Mouse (Mus musculus) cortical plate, adult 2 months (tissue): ENCODE data around the gene Dph3.

Experiments used
- CTCF ChIP-seq: fragments of 200-500 bp; IDR thresholded peaks from 2 replicates; pipeline ENCODE4 v1.5.1; 2011; ENCODE audit warnings: mild to moderate bottlenecking, control low read depth, low read length; ENCODE audit not compliant: insufficient read depth; ENCODE audit errors: extremely low read depth
- POLR2A ChIP-seq: fragments of 200-500 bp; IDR thresholded peaks from 2 replicates; pipeline ENCODE4 v1.6.1; 2011; ENCODE audit warnings: mild to moderate bottlenecking, low read length, control low read depth; ENCODE audit not compliant: insufficient read depth; ENCODE audit errors: extremely low read depth

DNA sequence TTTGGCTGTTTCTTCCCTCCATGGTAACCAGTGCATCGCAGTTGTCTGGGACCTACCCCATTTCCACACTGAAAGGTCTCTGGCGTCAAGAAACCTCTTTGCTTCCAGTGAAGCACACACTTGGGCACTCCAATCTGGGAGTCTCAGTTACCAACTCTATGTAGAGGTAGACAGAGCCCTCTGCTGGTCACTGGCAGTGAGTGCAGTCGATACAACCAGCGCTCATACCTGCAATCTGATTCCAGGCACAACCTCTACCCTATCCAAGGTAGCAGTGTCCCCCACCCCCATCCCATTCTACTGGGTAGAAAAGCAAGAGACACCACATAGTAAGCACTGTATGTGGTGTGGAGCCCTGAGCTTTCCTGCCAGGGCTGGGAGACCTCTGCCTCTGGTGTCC lies 53.0 kb downstream of the Dph3 start:
- TF ChIP-seq POLR2A: no peak
- peak; percentile 97 for TF ChIP-seq CTCF
